Mouse (Mus musculus) thymus, postnatal 10 days (tissue): ENCODE results near the gene Zswim8.
"Not testable (repeated sequence)": the region's sequence is repeated elsewhere in the genome, so short reads cannot be mapped to it uniquely, and the experiment has no call there.

Source experiments
- DNase-seq, 2 experiments: peaks; one replicate each; pipeline ENCODE4 v3.0.0; 2021; ENCODE audit warnings: low spot score in 2 of 2

Gene Zswim8

DNA sequence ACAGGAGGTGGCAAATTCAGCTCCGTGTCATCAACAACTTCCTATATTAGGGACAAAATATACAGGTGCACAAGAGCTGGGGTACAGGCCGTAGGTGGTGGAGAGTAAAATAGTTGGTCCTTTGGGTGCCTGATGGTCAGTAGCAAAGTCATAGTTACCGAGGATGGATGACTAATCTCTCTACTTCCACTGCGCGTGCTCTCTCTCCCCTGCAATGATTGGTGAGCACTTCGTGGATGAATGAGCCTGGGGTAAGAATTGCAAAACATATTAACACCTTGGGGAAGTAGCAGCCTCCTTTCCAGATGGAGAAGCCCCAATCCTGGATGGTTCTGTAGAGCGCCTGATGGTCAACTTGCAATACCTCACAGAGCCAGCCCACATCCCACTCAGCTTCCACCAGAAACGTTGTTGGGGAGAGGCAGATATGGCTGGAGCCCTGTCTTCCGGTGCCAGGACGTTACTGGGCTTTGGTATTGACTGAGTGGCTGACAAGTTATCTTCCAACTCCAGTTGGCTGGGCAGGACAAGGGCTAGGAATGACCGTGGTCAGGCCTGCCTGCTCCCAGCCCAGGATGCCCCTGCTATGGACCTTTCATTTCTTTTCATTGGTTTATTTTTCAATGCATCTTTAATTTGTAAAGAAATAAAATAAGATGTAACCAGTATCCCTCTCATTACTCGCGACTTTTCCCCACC, 13.0 kb upstream of the Zswim8 start:
- DNase-seq: no peak

DNA sequence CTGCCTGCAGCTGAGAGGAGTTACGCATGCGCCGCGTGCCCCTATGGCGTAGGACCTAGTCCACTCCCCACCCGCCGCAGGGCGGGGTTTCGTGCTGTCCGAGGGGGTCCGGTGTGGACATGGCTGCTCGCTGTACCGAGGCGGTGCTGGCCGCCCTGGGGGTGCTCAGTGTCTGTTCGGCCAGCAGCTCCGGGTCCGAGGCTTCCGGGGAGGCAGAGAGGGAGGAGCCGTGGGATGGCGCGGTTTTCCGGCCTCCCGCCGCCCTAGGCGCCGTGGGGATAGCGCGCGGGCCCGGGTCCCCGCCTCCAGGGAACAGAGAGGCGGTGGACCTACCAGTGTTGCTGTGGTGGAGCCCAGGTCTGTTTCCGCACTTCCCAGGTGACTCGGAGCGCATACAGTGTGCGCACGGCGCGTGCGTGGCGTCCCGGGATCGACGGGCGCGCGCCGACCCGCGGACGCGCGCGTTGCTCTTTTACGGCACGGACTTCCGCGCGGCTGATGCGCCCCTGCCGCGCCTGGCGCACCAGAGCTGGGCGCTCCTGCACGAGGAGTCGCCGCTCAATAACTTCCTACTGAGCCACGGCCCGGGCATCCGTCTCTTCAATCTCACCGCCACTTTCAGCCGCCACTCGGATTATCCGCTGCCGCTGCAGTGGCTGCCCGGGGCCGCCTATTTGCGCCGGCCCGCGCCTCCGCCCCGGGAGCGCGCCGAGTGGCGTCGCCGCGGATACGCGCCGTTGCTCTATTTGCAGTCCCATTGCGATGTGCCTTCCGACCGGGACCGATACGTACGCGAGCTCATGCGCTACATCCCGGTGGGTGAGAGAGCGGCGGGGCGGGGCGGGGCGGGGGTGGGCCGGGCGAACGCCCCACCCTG, 12.2 kb upstream of the Zswim8 start, which contains the start of gene Fut11:
Fut11 (plus strand) TSS at position 85 of the 877 bp plus-strand sequence.
- DNase-seq: peak; percentile 74 to 75

DNA sequence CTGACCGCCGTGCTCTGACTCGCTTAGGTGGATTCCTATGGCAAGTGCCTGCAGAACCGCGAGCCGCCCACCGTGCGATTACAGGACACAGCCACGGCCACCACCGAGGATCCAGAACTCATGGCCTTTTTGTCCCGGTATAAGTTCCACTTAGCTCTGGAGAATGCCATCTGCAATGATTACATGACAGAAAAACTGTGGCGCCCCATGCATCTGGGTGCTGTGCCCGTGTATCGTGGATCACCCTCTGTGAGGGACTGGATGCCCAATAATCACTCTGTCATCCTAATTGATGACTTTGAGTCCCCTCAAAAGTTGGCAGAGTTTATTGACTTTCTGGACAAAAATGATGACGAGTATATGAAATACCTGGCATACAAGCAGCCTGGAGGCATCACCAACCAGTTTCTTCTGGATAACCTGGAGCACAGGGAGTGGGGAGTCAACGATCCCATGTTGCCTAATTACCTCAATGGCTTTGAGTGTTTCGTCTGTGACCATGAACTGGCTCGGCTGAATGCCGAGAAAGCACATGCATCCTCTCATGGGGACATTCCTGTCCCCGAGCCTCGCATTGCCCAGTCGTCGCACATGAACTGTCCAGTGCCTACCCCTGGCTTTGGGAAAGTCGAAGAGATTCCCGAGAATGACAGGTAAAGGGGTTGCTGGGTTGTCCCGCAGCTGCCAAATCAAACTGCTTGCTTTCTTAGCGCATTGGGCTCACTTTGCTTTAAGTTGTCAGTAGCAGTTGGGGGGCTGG, 11.4 kb upstream of the Zswim8 start:
- no peak for DNase-seq

DNA sequence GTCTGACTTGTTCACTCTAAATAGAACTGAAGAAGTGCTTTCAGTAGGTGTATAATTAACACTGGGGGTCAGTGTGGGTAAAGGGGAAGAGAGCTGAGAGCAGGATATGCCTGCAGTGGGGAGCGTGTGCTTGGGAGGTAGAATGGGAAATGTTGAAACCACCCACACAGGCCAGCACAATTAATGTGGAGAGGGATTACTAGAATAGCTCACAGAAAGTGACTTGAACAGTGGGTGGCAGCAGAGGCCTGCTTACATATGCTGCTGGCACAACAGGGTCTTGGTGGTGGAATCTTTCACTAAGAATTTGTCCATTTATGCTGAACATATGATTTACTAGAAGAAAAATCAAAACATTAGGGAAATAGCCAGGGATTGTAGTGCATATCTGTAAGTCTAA, 10.4 kb upstream of the Zswim8 start:
- peak in 1 of 2 experiments; percentile 45 for DNase-seq

DNA sequence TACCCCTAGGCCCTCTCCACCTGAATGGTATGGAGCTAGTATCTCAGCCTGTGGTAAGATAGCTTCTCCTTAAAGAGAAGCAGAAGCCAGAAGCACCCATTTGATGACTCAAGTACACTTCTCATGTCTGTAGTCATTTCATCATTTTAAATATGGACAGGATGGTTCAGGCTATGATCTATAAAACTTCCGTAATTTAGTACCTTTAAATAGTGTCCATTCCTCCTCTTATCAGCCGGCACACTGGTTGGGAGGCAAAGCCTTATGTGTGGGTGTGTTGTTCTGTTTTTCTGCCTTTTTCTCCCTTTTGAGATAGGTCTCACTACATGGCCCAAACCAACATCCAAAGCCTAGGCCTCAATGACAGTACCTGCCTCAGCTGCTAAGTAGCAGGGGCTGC, 8.8 kb upstream of the Zswim8 start:
- DNase-seq: no peak

DNA sequence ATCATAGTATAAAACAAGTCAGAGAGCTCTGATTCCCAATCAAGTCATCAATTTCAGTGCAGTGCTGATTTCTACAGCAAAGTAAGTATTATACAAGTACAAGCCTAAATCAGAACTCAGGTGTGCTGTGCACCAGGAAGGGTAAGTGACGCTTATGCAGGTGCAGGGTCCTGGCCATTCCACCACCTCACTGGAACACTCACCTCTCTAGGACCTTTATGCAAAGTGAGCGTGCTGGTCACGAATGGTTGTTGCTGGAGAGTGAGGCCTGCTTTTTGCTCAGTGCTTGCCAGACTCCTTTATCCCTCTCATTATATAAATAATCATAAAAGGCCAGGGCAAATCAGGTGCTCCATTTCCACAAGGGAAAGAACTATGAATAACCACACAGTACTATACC, 7.0 kb upstream of the Zswim8 start:
- DNase-seq: no peak

DNA sequence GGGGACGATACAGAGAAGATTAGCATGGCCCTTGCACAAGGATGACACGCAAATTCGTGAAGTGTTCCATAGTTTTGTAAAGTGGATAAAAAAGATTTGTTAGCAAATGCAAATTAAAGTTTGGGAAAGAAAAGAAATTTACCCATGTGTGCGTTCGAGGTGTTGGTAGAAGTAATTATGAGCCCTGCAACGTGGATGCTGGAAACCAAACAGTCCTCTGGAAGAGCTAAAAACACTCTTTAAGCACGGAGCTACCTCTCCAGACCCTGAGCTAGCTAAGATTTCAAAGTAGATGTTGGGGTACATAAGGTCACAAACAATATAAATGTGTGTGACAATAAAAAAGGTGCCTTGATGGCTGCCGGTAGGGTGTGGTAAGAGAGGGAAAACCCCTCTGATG, 5.8 kb upstream of the Zswim8 start:
- no peak for DNase-seq

DNA sequence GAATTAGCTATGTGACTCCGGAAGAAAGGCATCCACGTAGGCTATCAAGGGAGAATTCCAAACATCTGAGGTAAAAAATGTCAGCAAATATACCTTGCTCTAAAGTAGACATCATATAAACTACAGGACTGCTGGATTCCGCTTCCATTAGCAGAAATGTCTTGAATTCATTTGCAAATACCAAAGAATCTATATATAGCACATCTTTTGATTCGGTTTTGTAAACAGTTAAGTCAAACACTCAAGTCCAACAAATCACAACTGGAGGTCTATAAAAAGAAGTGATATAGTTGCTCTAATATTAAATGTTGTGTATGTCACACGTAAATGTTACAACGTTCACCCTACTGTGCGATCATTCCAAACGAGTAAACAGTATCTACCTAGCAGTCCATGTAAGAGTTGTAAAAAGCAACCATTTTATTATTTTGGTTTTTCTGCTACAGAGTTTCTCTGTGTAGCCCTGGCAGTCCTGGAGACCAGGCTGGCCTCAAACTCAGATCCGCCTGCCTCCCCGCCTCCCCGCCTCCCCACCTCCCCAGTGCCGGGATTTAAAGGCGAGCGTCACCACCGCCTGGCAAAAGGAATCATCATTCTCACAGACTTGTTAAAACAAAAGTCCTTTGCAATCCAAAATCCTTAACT, 5.1 kb upstream of the Zswim8 start:
- no peak for DNase-seq

DNA sequence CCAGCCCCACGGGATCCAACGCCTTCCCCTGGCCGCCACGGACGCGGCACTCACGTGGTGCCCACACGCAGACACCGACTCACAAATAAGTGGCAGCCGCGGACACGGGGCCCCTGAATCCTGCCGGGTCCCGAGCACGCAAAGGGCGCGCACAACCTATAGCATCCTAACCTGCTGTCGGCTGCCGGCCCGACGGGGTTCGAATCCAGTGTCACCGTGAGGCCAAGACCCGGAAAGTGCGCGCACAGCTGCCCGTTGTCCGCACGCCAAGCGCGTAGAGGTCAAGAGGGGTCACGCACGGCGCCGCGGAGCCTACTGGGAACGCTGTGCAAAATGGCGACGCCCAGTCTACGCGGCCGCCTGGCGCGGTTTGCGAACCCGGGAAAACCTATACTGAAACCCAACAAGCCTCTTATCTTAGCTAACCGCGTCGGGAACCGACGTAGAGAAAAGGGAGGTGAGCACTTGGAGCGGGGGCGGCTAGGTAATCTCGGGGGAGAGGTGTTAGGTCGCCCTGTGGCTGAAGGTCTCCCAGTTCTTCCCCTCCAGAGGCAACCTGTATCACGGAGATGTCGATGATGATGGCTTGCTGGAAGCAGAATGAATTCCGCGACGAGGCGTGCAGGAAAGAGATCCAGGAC, 4.5 kb upstream of the Zswim8 start, which contains the start of gene Chchd1:
Chchd1 (plus strand) TSS at position 266 of the 641 bp plus-strand sequence.
- DNase-seq: peak; percentile 72

DNA sequence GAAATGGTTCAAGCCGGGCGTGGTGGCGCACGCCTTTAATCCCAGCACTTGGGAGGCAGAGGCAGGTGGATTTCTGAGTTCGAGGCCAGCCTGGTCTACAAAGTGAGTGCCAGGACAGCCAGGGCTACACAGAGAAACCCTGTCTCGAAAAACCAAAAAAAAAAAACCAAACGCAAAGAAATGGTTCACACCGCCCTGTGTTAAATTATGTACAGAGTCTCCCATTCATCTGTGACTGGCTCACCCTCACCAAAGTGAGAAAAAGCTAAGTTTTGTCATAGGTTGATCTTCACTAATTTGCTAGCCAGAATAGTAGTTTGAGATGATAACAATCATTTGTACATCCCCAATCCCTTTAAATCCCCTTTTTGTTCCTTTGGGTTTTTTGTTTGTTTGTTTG, 3.9 kb upstream of the Zswim8 start:
- DNase-seq: not testable (repeated sequence)

DNA sequence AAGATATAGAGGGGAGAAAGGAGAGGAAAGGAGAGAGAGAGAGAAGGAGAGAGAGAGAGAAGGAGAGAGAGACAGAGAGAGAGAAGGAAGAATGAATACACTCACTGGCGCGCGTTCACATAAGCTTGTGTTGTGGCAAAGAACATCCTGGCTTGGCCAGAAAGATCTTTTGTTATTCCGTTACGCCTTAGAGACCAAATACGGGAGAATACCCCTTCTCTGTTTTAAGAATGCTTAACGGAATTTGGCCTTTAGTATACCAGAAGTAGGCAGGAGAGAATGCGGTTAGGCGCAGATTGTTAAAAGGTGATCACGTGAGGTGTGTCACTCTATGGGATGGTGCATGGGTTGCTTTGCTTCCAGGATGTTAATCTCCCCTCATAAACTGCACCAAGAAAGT, 887 bp downstream of the Zswim8 start:
- DNase-seq: peak in 1 of 2 experiments; percentile 19

DNA sequence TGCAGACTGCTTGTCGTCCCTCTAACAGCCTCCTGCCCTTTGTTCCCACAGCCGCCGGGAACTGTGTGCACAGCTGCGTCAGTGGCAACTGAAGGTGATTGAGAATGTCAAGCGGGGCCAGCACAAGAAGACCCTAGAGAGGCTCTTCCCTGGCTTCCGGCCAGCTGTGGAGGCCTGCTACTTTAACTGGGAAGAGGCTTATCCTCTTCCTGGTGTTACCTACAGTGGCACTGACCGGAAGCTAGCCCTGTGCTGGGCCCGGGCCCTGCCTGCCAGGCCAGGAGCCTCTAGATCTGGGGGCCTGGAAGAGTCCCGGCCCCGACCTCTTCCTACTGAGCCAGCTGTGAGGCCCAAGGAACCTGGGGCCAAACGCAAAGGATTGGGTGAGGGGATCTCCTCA, 6.5 kb downstream of the Zswim8 start:
- DNase-seq: no peak

DNA sequence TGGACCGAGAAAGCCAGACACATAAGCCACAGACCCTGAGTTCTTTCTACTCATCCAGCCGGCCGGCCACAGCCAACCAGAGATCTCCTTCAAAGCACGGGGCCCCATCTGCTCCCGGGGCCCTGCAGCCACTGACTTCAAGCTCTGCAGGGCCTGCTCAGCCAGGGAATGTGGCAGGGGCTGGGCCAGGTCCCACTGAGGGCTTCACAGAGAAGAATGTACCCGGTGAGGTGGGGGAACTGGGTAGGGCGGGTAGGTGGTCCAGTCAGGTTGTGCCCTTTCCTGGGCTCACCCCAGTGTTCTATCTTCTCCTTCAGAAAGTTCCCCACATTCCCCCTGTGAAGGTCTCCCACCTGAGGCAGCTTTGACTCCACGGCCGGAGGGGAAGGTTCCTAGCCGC, 11.1 kb downstream of the Zswim8 start:
- DNase-seq: no peak

DNA sequence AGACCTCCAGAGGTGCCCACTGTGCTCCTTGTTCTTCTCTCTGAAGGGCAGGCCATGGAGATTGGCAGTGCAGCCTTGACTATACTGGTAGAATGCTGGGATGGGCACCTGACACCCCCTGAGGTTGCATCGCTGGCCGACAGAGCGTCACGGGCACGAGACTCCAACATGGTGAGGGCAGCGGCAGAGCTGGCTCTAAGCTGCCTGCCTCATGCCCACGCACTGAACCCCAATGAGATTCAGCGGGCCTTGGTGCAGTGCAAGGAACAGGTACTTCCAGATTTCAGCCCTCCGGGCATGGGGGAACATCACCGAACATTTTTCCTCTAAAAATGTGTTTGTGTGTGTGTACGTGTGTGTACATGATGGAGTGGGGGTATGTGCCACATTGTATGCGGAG, 12.4 kb downstream of the Zswim8 start:
- DNase-seq: no peak

DNA sequence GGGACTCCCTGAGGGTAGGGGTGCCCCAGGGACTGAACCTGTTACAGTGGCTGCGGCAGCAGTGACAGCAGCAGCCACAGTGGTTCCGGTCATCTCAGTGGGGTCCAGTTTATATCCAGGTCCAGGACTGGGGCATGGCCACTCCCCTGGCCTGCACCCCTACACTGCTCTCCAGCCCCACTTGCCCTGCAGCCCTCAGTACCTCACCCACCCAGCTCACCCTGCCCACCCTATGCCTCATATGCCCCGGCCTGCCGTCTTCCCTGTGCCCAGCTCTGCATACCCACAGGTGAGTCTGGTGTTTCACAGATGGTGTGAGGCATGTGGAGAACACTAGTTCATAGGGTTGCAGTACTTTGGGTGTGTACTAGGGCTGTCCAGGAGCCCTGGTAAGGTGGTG, 14.0 kb downstream of the Zswim8 start:
- no peak for DNase-seq

DNA sequence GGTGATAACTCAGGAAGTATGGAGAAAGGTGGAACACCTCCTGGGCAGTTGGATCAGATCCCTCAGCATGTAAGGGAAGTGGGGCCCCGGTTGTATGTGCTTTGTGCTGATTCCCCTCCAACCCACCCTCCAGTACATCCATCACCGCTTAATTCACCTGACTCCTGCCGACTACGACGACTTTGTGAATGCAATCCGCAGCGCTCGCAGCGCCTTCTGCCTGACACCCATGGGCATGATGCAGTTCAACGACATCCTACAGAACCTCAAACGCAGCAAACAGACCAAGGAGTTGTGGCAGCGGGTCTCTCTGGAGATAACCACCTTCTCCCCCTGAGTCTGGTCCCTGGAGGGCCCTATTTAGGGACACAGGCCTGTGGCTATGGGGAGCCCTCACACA, 15.7 kb downstream of the Zswim8 start:
- no peak for DNase-seq

DNA sequence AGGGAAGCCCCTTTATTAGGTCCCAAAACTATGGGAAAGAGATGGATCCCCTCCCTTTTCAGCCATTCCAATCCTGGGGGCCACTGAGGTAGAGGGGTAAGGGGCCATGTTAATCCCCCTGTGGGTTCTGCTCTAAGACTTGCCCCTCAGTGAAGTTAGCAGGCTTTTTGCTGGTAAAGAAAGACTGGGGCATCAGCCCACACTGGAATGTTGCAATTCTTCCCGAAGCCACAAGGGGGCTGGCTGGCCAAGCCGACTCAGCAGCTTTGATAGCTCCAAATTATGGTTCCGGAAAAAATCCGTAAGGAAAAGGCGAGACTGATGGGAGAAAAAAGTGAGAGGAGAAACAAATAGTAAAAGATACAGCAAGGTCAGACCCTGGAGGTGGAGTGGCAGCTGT, 16.7 kb downstream of the Zswim8 start:
- DNase-seq: peak; percentile 21 to 44

DNA sequence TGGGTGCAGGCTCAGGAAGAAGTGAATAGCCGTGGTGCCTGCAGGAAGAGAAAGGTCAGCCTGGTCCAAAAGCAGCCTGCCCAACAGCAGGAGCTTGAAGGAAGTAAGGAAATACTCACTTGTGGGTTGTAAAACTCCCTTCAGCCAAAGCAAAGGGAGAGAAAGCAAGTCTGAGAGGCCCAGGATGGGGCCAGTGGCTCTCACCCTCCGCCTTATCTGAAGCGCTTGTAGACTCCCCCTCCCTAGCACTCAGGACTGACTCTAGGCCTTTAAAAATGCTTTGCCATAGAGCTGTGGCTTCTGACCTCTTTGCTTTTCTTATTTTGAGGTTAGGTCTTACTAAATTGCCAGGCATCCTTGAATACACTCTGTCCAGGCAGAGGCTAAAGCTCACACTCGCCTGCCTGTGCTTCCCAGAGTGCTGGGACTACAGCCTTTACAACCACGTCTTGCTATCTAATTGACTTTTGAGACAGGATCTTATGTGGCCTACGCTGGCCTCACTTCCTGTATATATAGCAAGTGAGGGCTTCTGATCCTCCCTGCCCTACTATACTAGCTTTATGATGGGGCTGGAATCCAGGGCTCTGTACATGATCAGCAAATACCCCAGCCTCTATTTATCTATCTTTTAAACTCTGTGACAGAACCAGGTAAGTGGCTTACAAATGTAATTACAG, 18.4 kb downstream of the Zswim8 start:
- DNase-seq: no peak

DNA sequence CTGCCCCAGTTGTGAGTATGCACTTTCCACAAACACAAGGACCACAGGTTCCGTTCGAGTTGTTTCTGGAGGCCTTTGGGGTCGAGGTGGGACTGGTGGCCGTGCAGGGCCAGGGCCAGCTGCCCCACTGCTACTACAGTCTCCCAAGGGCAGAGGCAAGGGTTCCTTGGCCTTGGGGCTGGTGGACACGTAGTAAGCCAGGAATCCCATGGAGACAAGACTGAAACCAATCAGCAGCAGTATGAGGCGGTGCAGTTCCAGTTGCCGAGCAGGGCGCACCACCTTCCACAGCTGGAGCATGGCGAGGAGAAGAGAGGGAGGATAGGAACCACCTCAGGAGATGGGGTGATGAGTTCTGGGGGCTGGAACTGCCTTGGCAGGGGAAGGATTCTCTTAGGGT, 22.5 kb downstream of the Zswim8 start:
- DNase-seq: no peak

DNA sequence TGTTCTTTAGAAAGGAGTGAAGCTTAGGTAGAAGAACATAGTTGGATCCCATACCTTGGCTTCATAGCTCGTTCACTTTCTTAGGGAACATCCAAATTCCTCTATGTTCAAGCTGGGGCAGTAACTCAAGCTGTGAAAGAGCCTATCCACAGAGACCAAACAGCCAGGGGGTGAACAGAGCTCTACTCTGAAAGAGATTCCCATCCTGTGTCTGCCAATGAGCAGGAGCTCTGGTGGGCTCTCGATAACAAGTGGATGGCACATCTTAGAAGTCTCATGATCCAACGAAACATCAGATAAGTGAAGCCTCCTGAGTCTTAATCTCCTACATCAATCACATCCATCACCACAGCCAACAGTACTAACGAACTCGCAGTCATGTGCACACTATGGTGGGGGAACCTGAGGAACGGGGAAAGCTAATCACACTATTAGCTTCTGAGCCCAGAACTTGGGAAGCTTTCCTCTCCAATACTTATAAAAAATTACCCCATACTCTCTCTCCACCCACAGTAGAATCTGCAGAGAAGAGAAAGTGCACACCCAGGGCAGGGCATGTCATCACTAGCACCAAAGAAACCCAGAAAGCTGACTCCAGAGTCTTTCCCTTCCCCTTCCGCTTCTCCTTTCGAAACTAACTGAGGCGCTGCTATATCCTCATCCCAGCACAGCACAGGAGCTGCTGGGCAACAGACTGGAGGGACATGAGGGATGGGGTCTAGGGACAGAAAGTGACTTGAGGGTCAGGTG, 23.7 kb downstream of the Zswim8 start:
- no peak for DNase-seq
